Mouse (Mus musculus) cerebellum, adult 11 months (tissue): ENCODE data around the gene Srebf2.
A peak's percentile ranks its signal among the peaks of the same experiment; 100 is the strongest.

Source experiments
- DNase-seq: peaks from one replicate; pipeline ENCODE4 v3.0.0; 2022

The Srebf2 gene

DNA sequence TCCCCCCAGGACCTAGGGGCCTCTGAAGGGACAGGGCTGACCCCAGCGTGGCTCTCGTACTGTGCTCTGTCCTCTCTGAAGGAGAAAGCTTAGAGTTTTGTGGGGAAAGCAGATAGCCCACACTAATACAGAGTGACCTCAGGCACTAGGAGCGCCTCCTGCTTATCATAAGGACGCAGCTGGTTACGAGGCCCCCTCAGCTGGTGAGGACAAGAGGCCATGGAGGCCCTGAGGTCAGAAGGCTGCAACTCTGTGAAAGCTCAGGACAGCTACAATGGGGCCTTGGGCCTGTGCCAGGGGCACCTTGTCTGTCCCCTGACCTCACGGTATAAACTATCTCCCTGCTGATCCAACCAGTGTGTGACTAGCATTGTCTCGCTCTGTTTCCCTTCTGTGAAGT lies 37.2 kb downstream of the Srebf2 start:
- no peak for DNase-seq

DNA sequence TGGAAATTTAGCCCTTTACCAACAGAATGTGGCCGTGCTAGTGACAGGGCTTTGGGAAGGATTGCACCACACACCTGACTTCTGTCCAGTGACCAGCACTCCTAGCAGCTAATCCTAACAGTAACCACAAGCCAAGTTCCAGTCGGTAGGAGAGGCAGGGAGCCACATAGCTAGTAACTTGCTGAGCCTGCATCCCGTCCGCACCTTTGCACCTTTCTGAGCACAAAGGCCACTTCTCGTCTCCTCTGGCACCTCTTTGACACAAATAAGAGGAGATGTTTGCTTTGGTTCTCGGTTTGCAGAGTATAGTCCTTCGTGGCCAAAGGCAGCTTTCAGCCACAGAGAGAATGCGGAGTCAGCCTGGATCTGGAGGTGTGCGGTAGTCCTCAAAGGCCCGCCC lies 37.7 kb downstream of the Srebf2 start:
- DNase-seq: no peak

DNA sequence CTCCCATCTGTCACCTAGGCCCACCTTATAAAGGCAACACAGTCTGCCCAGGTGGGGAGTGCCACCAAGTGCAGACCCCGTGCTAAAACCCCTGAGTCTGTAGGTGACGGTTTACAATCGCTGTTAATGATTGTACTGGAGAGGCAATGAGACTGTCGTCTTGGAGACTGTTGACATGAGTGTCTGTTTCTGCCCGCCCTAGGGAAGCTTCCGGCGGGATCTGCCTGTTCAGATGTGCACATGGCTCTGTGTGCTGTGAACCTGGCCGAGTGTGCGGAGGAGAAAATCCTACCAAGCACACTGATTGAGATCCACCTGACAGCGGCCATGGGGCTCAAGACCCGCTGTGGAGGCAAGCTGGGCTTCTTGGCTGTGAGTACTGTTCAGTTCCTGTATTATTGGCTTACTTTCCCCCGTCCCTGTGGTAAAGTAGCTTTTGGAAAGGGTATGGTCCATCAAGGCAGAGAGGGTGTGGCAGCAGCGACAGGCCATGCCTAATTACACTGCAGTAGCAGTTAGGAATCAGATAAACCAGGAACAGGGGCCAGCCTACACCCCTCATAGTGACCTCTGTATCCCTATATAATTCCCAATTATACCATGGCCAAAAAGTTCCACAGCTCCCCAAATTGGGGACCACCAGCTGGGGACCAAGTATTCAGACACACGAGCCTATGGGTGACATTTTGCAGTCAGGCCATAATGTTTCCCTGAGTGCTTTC lies 38.2 kb downstream of the Srebf2 start:
- DNase-seq: no peak

DNA sequence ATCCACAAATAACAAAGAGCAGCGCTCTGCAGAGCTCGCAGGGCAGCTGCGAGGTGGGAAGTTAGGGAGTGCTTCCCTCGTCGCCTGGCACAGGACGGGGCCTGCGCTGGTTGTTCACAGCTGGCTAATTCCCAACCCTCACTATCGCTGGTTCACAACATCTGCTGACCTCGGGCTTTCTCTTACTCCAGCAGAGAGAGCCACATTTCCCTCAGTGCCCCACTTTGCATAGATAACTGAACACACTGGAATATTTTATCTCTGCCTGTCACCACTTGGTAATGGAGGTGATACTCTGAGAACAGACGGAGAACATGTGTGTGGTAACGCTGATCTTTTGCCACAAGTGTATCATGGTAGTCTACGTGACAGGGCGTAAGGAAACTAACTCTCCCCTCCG lies 39.1 kb downstream of the Srebf2 start:
- DNase-seq: no peak

DNA sequence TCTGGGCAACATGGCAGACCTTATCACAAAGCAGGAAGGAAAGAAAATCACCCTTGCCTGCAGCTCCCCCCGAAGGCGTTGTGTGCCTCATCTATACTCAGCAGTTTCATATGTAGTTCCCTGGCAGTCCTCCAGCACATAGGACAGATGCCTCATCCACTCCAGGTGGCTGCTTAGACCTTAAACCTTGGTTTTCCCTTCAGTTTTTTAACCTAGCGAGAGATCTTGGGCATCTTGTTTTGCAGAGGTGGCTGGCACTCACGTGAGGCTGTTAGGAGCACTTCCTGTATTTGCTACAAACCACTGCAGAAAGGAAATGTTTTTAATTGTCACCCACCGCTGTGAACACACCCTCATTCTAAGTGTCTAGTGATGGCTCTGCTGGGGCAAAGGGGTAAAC lies 40.0 kb downstream of the Srebf2 start:
- DNase-seq: no peak

DNA sequence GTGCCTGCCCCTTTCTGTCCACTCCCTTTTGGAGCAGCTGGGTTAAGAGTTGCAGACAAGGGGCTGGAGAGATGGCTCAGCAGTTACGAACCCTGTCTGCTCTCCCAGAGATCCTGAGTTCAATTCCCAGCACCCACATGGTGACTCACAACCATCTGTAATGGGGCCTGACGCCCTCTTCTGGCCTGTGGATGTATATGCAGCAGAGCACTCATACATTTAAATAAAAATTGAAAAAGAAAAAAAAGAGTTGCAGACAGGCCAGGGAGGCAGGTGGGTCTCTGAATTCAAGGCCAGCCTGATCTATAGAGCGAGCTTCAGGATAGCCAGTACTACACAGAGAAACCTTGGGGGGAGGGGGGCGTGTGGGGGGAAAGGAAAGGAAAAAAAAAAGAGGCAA lies 40.4 kb downstream of the Srebf2 start:
- no peak for DNase-seq

DNA sequence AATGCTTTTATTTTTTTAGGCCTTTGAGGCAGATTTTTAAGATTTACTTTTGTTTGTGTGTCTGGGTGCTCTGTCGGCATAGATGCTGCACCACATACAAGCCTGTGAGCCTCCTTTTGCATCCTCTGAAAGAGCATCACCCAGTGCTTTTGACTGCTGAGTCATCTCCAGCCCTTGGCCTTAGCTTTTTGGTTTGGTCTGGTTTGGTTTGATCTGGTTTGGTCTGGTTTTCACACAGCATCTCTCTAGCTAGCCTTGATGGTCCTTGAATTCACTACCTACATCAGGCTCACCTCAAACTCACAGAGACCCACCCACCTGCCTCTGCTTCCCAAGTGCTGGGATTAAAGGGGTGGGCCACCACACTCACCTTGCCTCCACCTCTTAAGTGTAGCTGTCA lies 40.9 kb downstream of the Srebf2 start:
- no peak for DNase-seq

DNA sequence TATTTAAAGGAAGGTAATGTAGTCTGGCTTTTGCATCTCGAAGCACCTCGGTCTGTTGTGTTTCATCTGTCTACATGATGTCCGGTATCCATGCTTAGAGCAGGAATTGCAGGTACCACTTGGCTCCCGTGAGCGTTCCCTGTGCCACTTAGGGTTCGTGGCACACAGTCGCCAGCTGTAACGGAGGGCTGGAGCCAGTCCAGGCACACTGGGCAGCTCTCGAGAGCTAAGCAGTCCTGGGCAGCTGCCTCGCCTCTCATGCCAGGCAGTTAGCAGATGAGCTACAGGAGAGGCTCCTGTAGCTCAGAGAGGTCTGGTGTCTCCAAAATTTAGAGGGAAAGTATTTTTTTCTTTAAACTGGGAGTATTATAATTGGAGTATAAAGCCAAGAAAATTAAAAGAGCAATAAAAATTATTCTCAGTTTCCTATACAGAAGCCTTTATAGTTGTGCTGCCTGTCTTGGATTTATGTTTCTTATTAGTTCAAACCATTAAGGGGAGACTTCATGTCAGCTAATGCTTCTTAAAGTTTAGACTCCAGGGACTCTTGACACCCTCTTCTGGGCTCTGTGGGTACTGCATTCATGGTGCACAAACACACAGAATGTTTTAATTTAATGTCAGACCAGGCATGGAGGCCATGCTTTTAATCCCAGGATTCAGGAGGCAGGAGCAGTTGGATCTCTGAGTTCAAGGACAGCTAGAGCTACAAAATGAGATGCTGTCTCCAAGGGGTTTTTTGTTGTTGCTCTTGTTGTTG lies 41.7 kb downstream of the Srebf2 start:
- DNase-seq: no peak

DNA sequence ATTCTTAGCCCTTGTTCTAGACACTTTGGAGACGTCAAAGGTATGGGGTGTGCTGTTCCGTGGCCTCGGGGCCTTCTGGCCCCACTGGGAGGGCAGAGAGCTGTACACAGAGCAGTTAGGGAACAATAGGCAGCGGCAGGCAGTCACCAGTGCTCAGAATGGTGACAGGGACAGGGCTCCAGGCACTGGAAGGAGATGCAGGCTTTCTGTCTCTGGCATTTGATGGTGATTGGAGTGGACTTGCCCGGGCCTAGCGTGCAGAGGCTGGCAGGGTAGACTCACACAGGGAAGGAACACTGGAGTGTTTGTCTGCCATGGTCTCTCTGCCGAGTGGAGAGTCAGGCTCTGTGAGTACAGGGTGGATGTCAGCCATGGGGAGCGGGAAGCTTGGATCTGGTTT lies 45.6 kb downstream of the Srebf2 start:
- no peak for DNase-seq

DNA sequence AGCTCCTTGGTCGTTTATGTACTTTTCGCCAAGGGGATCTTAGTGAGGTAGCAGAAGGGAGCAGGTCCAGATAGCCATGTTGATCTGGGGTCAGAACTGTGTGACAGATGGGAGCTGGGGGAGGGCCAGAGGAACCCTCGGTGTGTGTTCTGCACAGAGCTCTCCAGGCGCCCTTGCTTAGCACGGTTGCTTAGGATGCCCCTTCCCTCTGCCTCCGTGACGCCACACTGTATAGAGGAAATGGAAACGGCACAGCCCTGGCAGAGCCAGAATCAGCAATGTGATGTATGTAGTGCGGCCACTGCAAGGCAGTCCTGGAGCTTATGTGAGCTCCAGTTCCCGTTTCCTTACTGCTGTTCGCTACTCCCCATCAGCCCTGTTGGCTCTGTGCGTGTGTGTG lies 49.3 kb downstream of the Srebf2 start:
- DNase-seq: no peak

DNA sequence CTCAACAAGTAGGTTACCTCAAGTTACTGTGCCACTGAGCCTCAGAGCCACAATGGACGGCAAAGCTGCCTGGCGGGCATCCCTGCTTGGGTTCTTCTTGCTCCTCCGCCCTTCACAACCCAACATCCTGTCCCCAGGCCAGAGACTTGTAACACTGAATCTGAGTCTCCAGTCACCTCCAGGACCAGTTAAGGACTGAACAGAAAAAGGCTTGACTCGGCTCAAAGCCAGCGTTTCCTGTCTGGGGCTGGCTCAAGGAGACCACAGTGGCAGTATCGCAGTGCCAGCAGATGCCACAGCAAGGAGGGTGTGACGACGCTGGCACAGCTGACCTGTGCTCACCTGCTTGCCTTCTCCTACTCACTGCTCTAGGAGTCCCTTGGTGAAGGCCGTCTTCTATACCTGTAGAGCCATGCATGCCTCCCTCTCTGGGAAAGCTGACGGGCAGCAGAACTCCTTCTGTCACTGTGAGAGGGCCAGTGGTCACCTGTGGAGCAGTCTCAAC lies 50.3 kb downstream of the Srebf2 start:
- no peak for DNase-seq

DNA sequence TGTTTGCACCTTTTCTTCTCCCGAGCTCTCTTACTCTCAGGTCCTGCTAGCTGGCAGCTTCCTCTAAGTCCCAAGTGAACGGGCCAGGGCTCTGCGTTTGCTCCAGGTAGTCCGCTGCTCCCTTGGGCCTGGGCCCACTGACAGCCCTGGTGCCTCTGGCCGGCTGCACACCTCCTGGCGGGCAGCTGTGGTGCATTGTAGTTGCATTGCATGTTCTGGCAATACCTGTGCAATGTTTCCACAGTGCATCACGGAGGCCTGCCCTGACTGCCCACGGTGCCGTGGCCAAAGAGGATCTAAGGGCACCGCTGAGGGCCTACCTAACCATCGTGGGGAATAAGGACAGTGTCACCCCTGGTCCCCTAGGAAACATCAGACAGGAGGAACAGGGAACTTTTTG lies 51.0 kb downstream of the Srebf2 start:
- no peak for DNase-seq

DNA sequence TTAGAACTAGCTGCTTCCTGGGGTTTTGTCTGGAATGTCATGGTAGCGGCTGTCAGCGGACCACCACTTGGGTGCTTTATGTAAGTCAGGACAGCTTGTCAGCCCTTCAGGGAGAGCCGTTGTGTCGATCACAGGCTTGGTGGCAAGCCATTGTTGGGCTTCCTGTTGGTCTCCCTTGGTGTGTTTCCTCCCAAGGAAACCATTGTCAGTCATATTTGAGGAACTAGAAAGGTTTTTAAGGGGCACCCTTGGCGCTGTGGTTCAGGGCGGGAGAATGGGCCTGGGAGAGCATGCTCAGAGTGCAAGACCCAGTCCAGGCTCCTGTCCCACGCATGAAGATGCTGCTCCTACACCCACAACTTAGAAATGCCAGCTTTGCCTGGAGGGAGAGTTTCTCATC lies 51.4 kb downstream of the Srebf2 start:
- no peak for DNase-seq

DNA sequence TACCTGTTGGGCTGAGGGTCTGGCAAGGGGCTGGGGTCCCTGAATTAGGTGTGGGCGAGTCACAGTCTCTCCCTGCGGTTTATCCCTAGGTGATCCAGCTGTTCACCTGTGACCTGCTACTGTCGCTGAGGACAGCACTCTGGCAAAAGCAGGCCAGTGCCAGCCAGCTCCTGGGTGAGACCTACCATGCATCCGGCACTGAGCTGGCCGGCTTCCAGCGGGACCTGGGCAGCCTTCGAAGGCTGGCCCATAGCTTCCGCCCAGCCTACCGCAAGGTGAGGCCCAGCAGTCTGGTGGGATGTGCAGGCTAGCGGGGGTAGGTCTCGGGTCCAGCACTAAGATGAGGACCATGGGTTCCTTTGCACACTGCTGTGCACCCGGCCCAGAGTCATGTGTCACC lies 52.6 kb downstream of the Srebf2 start:
- DNase-seq: no peak

DNA sequence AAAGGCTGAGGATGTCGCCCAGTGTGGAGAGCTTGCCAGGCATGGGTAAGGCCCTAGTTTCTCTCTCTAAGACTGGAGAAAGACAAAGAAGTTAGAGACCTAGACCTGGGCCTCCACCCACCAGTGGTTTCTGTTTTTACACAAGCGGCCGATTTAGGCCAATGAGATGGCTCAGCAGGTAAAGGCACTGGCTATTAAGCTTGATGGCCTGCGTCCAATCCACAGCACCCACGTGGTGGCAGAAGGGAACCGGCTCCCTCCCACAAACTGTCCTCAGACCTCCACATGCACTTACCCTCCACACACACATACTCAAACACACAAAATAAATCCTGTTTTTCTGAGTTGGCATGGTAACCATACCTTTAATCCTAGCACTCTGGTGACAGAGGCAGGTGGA lies 55.1 kb downstream of the Srebf2 start:
- DNase-seq: no peak

DNA sequence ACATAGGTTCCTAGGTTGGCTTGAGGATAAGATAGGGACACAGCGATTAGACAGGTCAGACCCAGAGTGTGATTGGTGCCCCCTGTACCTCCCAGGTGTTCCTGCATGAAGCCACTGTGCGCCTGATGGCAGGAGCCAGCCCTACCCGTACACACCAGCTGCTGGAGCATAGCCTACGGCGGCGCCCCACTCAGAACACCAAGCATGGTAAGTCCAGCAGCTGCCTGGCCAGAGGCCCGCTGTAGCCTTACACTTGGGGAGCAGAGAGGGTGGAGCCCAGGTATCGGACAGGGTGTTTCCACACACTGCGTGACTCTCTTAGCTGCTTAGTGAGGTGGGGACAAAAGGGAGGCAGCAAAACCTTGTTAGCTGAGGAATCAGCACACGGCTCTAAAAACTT lies 56.1 kb downstream of the Srebf2 start:
- no peak for DNase-seq

DNA sequence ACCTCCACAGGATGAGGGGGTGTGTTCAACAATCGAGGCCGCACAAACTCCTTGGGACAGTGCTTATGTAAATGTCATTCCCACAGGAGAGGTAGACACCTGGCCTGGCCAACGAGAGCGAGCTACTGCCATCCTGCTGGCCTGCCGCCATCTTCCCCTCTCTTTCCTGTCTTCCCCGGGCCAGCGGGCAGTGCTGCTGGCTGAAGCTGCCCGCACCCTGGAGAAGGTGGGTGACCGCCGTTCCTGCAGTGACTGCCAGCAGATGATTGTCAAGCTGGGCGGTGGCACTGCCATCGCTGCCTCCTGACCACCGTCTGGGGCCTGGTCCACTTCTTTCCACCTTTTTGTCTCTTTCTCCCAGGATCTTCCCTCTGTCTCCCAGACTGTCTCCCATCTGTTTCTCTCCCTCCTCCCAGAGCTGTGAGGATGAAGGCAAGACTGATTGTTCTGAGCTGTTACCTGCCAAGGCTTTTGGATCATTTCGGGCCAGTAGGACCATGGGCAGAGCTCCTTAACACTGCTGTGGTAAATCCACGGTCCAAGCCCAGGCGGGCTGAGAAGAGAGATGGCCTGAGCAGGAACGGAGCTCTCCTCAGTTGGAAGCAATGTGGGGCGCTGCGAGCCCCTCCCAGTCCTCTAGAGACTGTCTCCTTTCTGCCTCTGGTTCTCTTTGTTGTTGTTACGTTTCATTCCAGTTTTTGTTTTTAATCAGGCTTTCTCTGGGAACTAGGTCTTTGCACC lies 56.8 kb downstream of the Srebf2 start:
- peak; percentile 78 for DNase-seq

DNA sequence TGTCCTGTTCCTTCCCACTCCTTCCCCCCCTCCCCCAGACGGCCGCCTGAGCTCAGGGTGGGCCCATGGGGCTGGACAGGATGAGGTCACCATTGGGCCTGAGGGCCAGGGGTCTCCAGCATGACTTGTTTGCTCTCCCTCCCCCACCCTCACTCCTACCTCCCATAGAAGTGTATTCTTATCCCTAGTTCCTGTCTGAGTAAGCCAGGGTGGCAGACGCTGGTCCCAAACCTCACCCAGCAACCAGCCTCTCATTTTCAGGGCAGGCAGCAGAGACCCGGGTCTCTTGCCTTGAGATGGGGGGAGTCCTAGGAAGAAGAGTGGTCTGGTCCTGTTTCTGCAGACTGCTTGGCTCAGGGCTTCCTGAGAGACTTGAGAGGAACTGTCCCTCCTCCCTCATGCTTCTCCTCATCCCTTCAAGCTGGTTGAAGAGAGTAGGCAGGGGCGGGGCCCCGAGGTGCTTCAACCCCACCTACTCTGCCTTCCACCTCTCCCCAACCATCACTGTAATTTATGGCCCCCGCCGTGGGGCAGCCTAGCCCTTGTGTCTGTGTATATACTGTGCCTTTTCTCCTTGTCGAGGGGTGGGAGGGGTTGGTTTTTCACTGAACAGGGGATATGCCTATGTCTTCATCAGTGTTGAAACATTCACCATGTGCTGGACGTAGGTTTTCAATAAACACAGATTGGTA lies 57.8 kb downstream of the Srebf2 start:
- no peak for DNase-seq

DNA sequence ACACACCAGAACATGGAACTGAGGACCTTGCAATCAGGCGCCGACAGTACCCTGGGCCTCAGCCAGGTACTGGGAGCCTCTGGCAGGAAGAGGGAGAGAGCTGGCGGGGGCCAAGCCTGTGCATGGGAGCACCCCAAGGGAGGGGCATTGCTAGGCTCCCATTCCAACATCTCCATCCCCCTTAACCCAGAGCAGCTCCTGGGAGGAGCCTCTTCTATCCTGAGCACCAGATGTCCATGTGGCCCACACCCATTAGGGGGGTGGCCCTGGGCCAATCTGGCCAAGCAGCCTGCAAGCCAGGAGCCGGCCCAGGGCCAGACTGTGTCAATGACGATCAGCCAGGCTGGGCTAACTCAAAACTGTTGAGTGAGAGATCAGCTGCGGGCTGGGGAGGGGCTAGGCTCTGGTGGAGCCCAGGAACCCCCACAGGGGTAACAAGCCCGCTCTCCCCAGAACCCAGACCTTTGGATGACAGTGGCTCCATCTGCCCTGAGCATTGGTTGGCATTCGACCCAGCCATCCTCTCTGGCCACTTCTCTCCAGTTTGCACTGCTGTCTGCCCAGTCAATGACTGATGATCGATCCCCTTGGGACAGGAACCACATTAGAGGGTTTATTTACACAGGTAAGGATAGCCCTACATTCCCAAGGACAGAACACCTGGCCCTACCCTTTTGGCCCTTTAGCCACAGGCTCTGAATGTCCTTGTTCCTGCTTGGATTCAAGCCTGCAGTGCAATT lies 59.6 kb downstream of the Srebf2 start:
- DNase-seq: peak; percentile 94

DNA sequence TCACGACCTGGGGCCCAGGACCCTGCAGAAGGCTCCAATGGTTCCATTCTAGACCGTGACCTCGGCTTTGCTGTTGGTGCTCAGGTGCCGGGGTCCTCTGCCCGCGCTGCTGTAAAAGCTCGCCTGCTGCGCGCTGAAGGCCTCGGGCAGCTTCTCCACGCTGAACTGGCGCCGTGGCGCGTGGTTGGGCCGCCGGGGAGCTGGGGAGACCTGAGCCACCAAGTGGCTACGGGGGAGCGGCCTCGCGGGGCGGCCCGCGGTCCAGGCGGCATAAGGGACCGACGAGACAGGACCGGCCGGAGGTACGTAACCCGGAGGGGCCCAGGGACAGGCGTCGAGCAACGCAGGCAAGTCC lies 60.1 kb downstream of the Srebf2 start:
- no peak for DNase-seq

DNA sequence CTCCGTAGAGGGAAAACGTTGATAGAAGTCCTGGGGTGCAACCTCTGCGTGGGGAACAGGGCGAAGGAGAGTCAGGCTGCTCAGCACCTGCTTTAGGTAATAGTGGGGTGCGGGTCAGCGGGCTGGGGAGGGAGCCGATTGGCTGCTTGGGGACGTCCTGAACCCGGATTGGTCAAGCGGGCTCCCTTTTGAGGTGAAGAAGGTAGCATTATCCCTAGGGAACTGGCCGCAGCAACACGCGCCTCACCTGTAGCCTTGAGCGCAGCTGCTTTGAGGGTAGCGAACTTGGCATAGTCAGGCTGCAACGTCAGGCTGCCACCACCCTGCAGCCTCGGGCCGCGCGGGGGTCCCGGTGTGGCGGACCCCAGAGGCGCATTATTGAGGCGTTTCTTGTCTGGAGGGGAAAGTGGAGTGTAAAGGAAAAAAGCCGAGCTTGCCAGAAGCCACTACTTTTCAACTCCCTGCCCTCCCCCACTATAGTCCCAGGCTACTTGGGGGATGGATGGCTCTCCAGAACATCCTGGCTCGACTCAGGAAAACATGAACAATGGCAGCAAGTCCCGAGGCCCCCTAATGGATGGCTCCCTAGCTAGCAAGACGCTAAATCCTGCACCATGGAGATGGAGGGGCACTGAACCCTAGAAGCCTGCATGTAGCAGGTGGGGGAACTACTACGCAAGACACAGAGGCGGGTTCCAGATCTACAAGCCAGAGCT lies 60.7 kb downstream of the Srebf2 start:
- DNase-seq: no peak

DNA sequence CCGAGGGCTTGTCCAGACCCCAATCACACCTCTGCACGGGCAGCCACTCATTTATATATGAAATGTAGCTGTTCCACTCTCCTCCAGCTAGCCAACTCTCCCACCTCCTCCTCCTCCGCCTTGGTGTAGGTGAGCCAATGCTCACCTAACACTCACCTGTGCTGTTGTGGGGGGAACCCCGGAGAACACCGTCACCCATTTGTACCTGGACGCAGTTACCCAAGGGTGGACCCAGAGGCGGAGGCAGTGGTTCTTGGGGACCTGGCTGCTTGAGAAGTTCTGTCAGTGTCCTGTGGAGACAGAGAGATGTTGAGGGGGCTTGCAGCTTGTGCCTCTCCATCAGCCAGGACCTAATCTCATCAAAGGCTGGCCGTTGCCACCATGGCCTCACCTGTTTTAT lies 61.3 kb downstream of the Srebf2 start:
- no peak for DNase-seq
